Comparison of ENCODE assay signal across 9 mouse cellular contexts in the genomic region with DNA sequence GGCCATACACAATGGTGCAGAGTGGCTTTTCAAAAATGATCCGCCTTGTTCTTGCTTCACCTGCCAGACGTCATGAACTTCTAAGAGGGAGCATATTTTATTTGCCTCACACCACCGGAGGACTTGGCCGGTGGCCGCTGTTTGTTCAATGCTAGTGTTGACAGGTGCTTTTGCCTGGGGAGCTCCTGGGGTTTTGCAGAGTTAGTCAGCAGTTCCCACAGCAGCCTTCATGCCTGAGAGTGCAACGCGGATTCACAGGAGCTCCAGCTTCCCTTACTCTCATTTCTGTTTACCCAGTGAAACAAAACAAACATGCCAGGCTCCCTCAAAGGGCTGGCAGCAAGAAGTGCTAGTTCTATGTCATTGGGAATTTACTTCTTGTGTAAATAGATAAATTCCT.
DNase-seq lines count a peak whose midpoint lies in the region; ATAC-seq and TF ChIP-seq lines count a peak whose summit lies in the region.
"Had no signal": no experiment of that assay in that cellular context is flagged by ENCODE, and none has a peak within 500 bp of the region (broad histone marks: within the 10 kb centered on the region; RNA-seq: fewer than 3 reads in every experiment).

No protein-coding gene starts in this region.

- no peak overlapping the region for H3K27ac ChIP-seq in heart, embryonic 10.5 days
- H3K27ac ChIP-seq in intestine, postnatal 0 days (ENCODE audit: low read depth, low read length) = no peak overlapping the region
- no peak overlapping the region for H3K27ac ChIP-seq in stomach, embryonic 14.5 days (ENCODE audit: low read length)

- intact Hi-C loops in left cerebral cortex, postnatal 36 days (cut with DNase I) = no loop called here

- WGBS in heart, embryonic 10.5 days = 21% methylated on average over 7 of the region's 7 CpGs
- WGBS in intestine, postnatal 0 days = 35% methylated on average over 7 of the region's 7 CpGs
- 43% methylated on average over 7 of the region's 7 CpGs for WGBS in stomach, embryonic 14.5 days

- peak; percentile 90 for DNase-seq in heart, adult 11 months
- no peak for DNase-seq in heart, embryonic 10.5 days (ENCODE audit: low spot score)
- peak; percentile 37 to 41 for DNase-seq in cerebellum, postnatal 36 days
- no peak for DNase-seq in frontal cortex, postnatal 36 days (ENCODE audit: low spot score in 2 of 2)
- no peak for DNase-seq in left cerebral cortex, postnatal 36 days (ENCODE audit: low spot score in 2 of 2)
- no peak for DNase-seq in adrenal gland, postnatal 36 days
- DNase-seq: left cerebral cortex, postnatal 4 days had no signal

- H3K4me2 ChIP-seq in intestine, postnatal 0 days (replicated peaks; ENCODE audit: low read depth) = no peak overlapping the region
- H3K4me2 ChIP-seq in stomach, embryonic 14.5 days (replicated peaks; ENCODE audit: low read depth, low read length) = no peak overlapping the region

- no peaks in the 10 kb centered on the region for H3K36me3 ChIP-seq in heart, embryonic 10.5 days
- H3K36me3 ChIP-seq in intestine, postnatal 0 days (ENCODE audit: control insufficient read depth, insufficient read depth) = no peaks in the 10 kb centered on the region
- no peaks in the 10 kb centered on the region for H3K36me3 ChIP-seq in stomach, embryonic 14.5 days (ENCODE audit: control insufficient read depth, insufficient read depth, low read length)

- ATAC-seq in intestine, postnatal 0 days = 0 out of 2 replicates have a peak, but pooled peaks have one; percentile 22
- peak; percentile 88 for ATAC-seq in stomach, embryonic 14.5 days (ENCODE audit: insufficient number of reproducible peaks, insufficient read depth, low FRiP score, low read depth)

- no peaks in the 10 kb centered on the region for H3K9me3 ChIP-seq in heart, embryonic 10.5 days
- no peaks in the 10 kb centered on the region for H3K9me3 ChIP-seq in intestine, postnatal 0 days (ENCODE audit: control insufficient read depth)
- H3K9me3 ChIP-seq in stomach, embryonic 14.5 days (ENCODE audit: control insufficient read depth, low read depth, low read length) = no peaks in the 10 kb centered on the region

- TF ChIP-seq CTCF in intestine, postnatal 0 days (IDR thresholded peaks at IDR 0.05; ENCODE audit: low read depth) = no peak

- peaks cover 9% of the 10 kb centered on the region for H3K4me1 ChIP-seq in heart, embryonic 10.5 days
- no peaks in the 10 kb centered on the region for H3K4me1 ChIP-seq in intestine, postnatal 0 days (replicated peaks; ENCODE audit: control insufficient read depth, insufficient read depth, low read length)
- H3K4me1 ChIP-seq in stomach, embryonic 14.5 days (ENCODE audit: control insufficient read depth, insufficient read depth, low read length) = peaks cover 3% of the 10 kb centered on the region; the same call in 1 of the 2 replicates

- no peak overlapping the region for H3K9ac ChIP-seq in intestine, postnatal 0 days (ENCODE audit: low read depth, low read length)
- H3K9ac ChIP-seq in stomach, embryonic 14.5 days (replicated peaks; ENCODE audit: low read depth, low read length) = no peak overlapping the region

- no peak overlapping the region for H3K4me3 ChIP-seq in heart, embryonic 10.5 days
- H3K4me3 ChIP-seq in intestine, postnatal 0 days (ENCODE audit: low read depth, low read length) = no peak overlapping the region
- H3K4me3 ChIP-seq in stomach, embryonic 14.5 days (ENCODE audit: low read depth, low read length) = no peak overlapping the region

- H3K27me3 ChIP-seq in heart, embryonic 10.5 days (ENCODE audit: insufficient read depth, poor library complexity, severe bottlenecking) = no peaks in the 10 kb centered on the region
- H3K27me3 ChIP-seq in intestine, postnatal 0 days (replicated peaks; ENCODE audit: control insufficient read depth, insufficient read depth, low read length) = no peaks in the 10 kb centered on the region
- H3K27me3 ChIP-seq in stomach, embryonic 14.5 days (ENCODE audit: control insufficient read depth, insufficient read depth, low read length) = no peaks in the 10 kb centered on the region

Comparison
In these comparisons a context has a peak if more than half of its experiments do, and no peak if none do; other contexts are left out.
1. DNase-seq: peak in heart, adult 11 months (single experiment) and cerebellum, postnatal 36 days (2 of 2); none in heart, embryonic 10.5 days (single experiment), frontal cortex, postnatal 36 days (0 of 2), left cerebral cortex, postnatal 36 days (0 of 2) and adrenal gland, postnatal 36 days (0 of 2).